Mouse (Mus musculus) CH12.LX (cell line): ENCODE results near the gene Gabra5. TPM values are rescaled to one million over a fixed set of nuclear protein-coding genes. Genes with fewer than 3 reads are reported as not detected.

Experiments used
- DNase-seq: peaks from one replicate; pipeline ENCODE4 v3.0.0-alpha.2; 2013; ENCODE audit errors: extremely low read depth
- H3K27ac ChIP-seq: 2 replicates; pipeline ENCODE4 v1.5.1; 2012; ENCODE audit warnings: low read depth, mild to moderate bottlenecking, control low read depth, moderate library complexity; ENCODE audit not compliant: insufficient read depth
- H3K27me3 ChIP-seq: replicated peaks from 2 replicates; pipeline ENCODE3; 2012; ENCODE audit warnings: inconsistent platforms
- H3K36me3 ChIP-seq, 2 experiments: replicated peaks in 1 of 2; 2 replicates each; pipeline versions ENCODE3 to v1.6.1; 2012; ENCODE audit warnings: inconsistent platforms in 1 of 2, low read length in 1 of 2, mild to moderate bottlenecking in 1 of 2, mixed read lengths in 1 of 2, moderate library complexity in 1 of 2; ENCODE audit not compliant: control insufficient read depth in 1 of 2, insufficient read depth in 1 of 2
- H3K4me1 ChIP-seq, 2 experiments: 2 replicates each; pipeline ENCODE4 v1.6.1; 2012; ENCODE audit warnings: inconsistent platforms in 1 of 2, moderate library complexity in 1 of 2; ENCODE audit not compliant: insufficient read depth in 2 of 2, control insufficient read depth in 1 of 2
- H3K4me2 ChIP-seq: 2 replicates; pipeline ENCODE4 v1.6.1; 2012; ENCODE audit warnings: low read depth, mild to moderate bottlenecking, control low read depth; ENCODE audit not compliant: poor library complexity, insufficient read depth, severe bottlenecking
- H3K4me3 ChIP-seq, 3 experiments: fragments of 150-350 bp in 1 of 3; sonication (generic) in 1 of 3; replicated peaks in 1 of 3; 2 replicates each; pipeline versions ENCODE3 to v1.5.1; 2011 to 2012; ENCODE audit warnings: low read depth in 2 of 3, low read length in 2 of 3, mild to moderate bottlenecking in 2 of 3, moderate library complexity in 2 of 3, control low read depth in 1 of 3, improper control_type of control experiment in 1 of 3, inconsistent platforms in 1 of 3, mixed read lengths in 1 of 3; ENCODE audit not compliant: poor library complexity in 1 of 3
- H3K79me2 ChIP-seq: replicated peaks from 2 replicates; pipeline ENCODE4 v1.6.1; 2012; ENCODE audit warnings: mild to moderate bottlenecking, moderate library complexity; ENCODE audit not compliant: control insufficient read depth, poor library complexity, insufficient read depth, severe bottlenecking; ENCODE audit errors: extremely low read depth
- H3K9ac ChIP-seq: 2 replicates; pipeline ENCODE4 v1.6.1; 2012; ENCODE audit warnings: low read depth, mild to moderate bottlenecking, control low read depth, moderate library complexity; ENCODE audit not compliant: insufficient read depth
- H3K9me3 ChIP-seq: replicated peaks from 2 replicates; pipeline ENCODE3; 2012; ENCODE audit warnings: low read length, inconsistent platforms, mixed read lengths
- BHLHE40 ChIP-seq: IDR thresholded peaks from 2 replicates; pipeline ENCODE4 v1.6.1; 2011; ENCODE audit warnings: mild to moderate bottlenecking, low read depth, low read length, improper control_type of control experiment
- CHD1 ChIP-seq: IDR thresholded peaks from 2 replicates; pipeline ENCODE4 v1.6.1; 2012; ENCODE audit warnings: low read depth, low read length, improper control_type of control experiment, inconsistent platforms
- ELF1 ChIP-seq: IDR thresholded peaks from 2 replicates; pipeline ENCODE4 v1.6.1; 2014; ENCODE audit warnings: low read depth, mild to moderate bottlenecking, inconsistent platforms, low read length, improper control_type of control experiment
- EP300 ChIP-seq: IDR thresholded peaks from 2 replicates; pipeline ENCODE4 v1.6.1; 2011; ENCODE audit warnings: low read length, improper control_type of control experiment
- JUN ChIP-seq: IDR thresholded peaks from 2 replicates; pipeline ENCODE4 v1.6.1; 2011; ENCODE audit warnings: low read depth, mild to moderate bottlenecking, low read length, improper control_type of control experiment, moderate library complexity; ENCODE audit not compliant: insufficient read depth
- JUND ChIP-seq: conservative IDR thresholded peaks from 2 replicates; pipeline ENCODE4 v1.6.1; 2011; ENCODE audit warnings: low read depth, low read length, improper control_type of control experiment
- MAFK ChIP-seq: IDR thresholded peaks from 2 replicates; pipeline ENCODE4 v1.6.1; 2011; ENCODE audit warnings: low read length, improper control_type of control experiment; ENCODE audit not compliant: insufficient replicate concordance
- MEF2A ChIP-seq: IDR thresholded peaks from 2 replicates; pipeline ENCODE4 v1.6.1; 2014; ENCODE audit warnings: low read depth, mild to moderate bottlenecking, inconsistent platforms, low read length, improper control_type of control experiment, borderline replicate concordance
- MXI1 ChIP-seq: IDR thresholded peaks from 2 replicates; pipeline ENCODE4 v1.6.1; 2011; ENCODE audit warnings: mild to moderate bottlenecking, low read depth, low read length, improper control_type of control experiment
- MYC ChIP-seq: IDR thresholded peaks from 2 replicates; pipeline ENCODE4 v1.6.1; 2011; ENCODE audit warnings: low read depth, mild to moderate bottlenecking, improper control_type of control experiment, low read length
- NELFE ChIP-seq: IDR thresholded peaks from 2 replicates; pipeline ENCODE4 v1.6.1; 2011; ENCODE audit warnings: low read depth, low read length, improper control_type of control experiment
- NRF1 ChIP-seq: IDR thresholded peaks from 2 replicates; pipeline ENCODE4 v1.6.1; 2014; ENCODE audit warnings: low read depth, mild to moderate bottlenecking, inconsistent platforms, low read length, improper control_type of control experiment, moderate library complexity
- PAX5 ChIP-seq: IDR thresholded peaks from 2 replicates; pipeline ENCODE4 v1.6.1; 2012; ENCODE audit warnings: low read length, inconsistent platforms, mixed read lengths
- RAD21 ChIP-seq: IDR thresholded peaks from 2 replicates; pipeline ENCODE4 v1.6.1; 2011; ENCODE audit warnings: low read depth, mild to moderate bottlenecking, low read length, improper control_type of control experiment, moderate library complexity
- RCOR1 ChIP-seq: conservative IDR thresholded peaks from 2 replicates; pipeline ENCODE4 v1.6.1; 2012; ENCODE audit warnings: low read depth, mild to moderate bottlenecking, inconsistent platforms, low read length, improper control_type of control experiment
- SIN3A ChIP-seq: IDR thresholded peaks from 2 replicates; pipeline ENCODE4 v1.6.1; 2012; ENCODE audit warnings: low read length, improper control_type of control experiment, inconsistent platforms
- SMC3 ChIP-seq: IDR thresholded peaks from 2 replicates; pipeline ENCODE4 v1.6.1; 2011; ENCODE audit warnings: low read depth, low read length, improper control_type of control experiment
- UBTF ChIP-seq: IDR thresholded peaks from 2 replicates; pipeline ENCODE4 v1.6.1; 2012; ENCODE audit warnings: low read depth, mild to moderate bottlenecking, inconsistent platforms, low read length, improper control_type of control experiment, moderate library complexity
- USF1 ChIP-seq: IDR thresholded peaks from 2 replicates; pipeline ENCODE4 v1.6.1; 2014; ENCODE audit warnings: low read depth, mild to moderate bottlenecking, inconsistent platforms, low read length, improper control_type of control experiment
- USF2 ChIP-seq: conservative IDR thresholded peaks from 2 replicates; pipeline ENCODE4 v1.6.1; 2011; ENCODE audit warnings: low read depth, low read length, improper control_type of control experiment
- ZMIZ1 ChIP-seq: IDR thresholded peaks from 2 replicates; pipeline ENCODE4 v1.6.1; 2012; ENCODE audit warnings: low read depth, mild to moderate bottlenecking, inconsistent platforms, low read length, improper control_type of control experiment
- dilution Hi-C: fragments of 300-500 bp; cut with MboI; formaldehyde crosslinking; loops from 2 replicates; pipeline ENCODE4 v1.14.3; 2020; ENCODE audit warnings: low sequenced_read_pairs; ENCODE audit not compliant: extremely low pct_unique_long_range_greater_than_20kb, extremely low pct_ligation_motif_present
- in situ Hi-C: fragments of 300-500 bp; cut with MboI; formaldehyde crosslinking; loops from 3 replicates; pipeline ENCODE4 v1.14.3; 2019; ENCODE audit warnings: low sequenced_read_pairs, low pct_ligation_motif_present, low pct_unique_long_range_greater_than_20kb, mixed read lengths
- polyA plus RNA-seq: library from polyadenylated mRNA; unstranded; fragments of >175 nt; gene quantifications from 2 replicates; pipeline ENCODE4 v1.2.1, GENCODE M21; 2012; ENCODE audit warnings: low read depth; ENCODE audit not compliant: insufficient read length
- total RNA-seq, 2 experiments: library from RNA; depleted of rRNA; stranded (reverse); fragments of 300-350 nt in 1 of 2; fragments of >200 nt in 1 of 2; gene quantifications; 2 replicates each; pipeline ENCODE4 v1.2.3; 2012 to 2014

Gabra5 gene
- total and polyA plus RNA-seq, 3 experiments, result not detected

GRCm38 (mm10) chr7:57529954-57530353 is 20.1 kb upstream of the Gabra5 start:
- H3K79me2 ChIP-seq, result no peaks in the 10 kb centered on the region
- H3K27me3 ChIP-seq, result no peaks in the 10 kb centered on the region
- DNase-seq, result no peak
- no peaks in the 10 kb centered on the region for H3K36me3 ChIP-seq
- H3K4me3 ChIP-seq, result no peak overlapping the region
- H3K9me3 ChIP-seq, result peaks cover 43% of the 10 kb centered on the region
- no peaks in the 10 kb centered on the region for H3K4me1 ChIP-seq
- H3K9ac ChIP-seq, result no peak overlapping the region
- no peak overlapping the region for H3K27ac ChIP-seq
- no peak overlapping the region for H3K4me2 ChIP-seq
- dilution Hi-C loops, result no loop called here
- TF ChIP-seq SMC3 (no peak), ELF1 (no peak), ZMIZ1 (no peak), RAD21 (no peak), USF2 (no peak), SIN3A (no peak)
- TF ChIP-seq, all 38 proteins: peak for 0
- in situ Hi-C loops, result no loop called here

GRCm38 (mm10) chr7:57529451-57529850 is 19.6 kb upstream of the Gabra5 start:
- in situ Hi-C loops, result no loop called here
- Histone ChIP-seq H3K9me3 (peaks cover 43% of the 10 kb centered on the region), H3K36me3 (no peaks in the 10 kb centered on the region), H3K4me3 (no peak overlapping the region), H3K79me2 (no peaks in the 10 kb centered on the region), H3K9ac (no peak overlapping the region), H3K27ac (no peak overlapping the region), H3K4me2 (no peak overlapping the region), H3K27me3 (no peaks in the 10 kb centered on the region), H3K4me1 (no peaks in the 10 kb centered on the region)
- dilution Hi-C loops, result no loop called here
- DNase-seq, result no peak
- no peak for TF ChIP-seq NRF1
- no peak for TF ChIP-seq MEF2A
- no peak for TF ChIP-seq SIN3A
- TF ChIP-seq USF1, result no peak
- no peak for TF ChIP-seq BHLHE40
- no peak for TF ChIP-seq MXI1
- TF ChIP-seq UBTF, result no peak
- no peak for TF ChIP-seq MYC
- no peak for TF ChIP-seq JUN
- no peak for TF ChIP-seq RCOR1
- TF ChIP-seq MAFK, result no peak
- no peak for TF ChIP-seq JUND
- no peak for TF ChIP-seq NELFE
- no peak for TF ChIP-seq PAX5
- TF ChIP-seq CHD1, result no peak
- TF ChIP-seq EP300, result no peak
